Mouse (Mus musculus): ENCODE measurements around the gene Rnf166. TPM values are rescaled to one million over a fixed set of nuclear protein-coding genes. Genes with fewer than 3 reads are reported as not detected.

The Rnf166 gene
- total RNA-seq, 2 experiments from 2014 or later, result 30.4 to 32.6 TPM

- peak; percentile 93 for DNase-seq
- Histone ChIP-seq H3K4me3 (peak overlapping the region; percentile 82), H3K27ac (peak overlapping the region; percentile 94)
- intact Hi-C loops (cut with DNase I), result loop anchor here (5.0 kb wide), 1 partner anchor 172 kb away; no protein-coding TSS in a partner anchor
- TF ChIP-seq CTCF (IDR thresholded peaks at IDR 0.05), result no peak
Observed at GRCm38 (mm10) chr8:122444058-122444748, 31.7 kb downstream of the Rnf166 start.

GRCm38 (mm10) chr8:122443262-122444006 lies 32.4 kb downstream of the Rnf166 start, which contains the start of gene Mvd:
Gene Mvd, minus strand, starts transcription at chr8:122443422.
- H3K27ac ChIP-seq, result peak within 1 kb of the TSS; percentile 94
- peak within 1 kb of the TSS; percentile 82 for H3K4me3 ChIP-seq
- DNase-seq, result peak; percentile 99
- intact Hi-C loops (cut with DNase I), result loop anchor here (5.0 kb wide), 1 partner anchor 171 kb away; no protein-coding TSS in a partner anchor
- TF ChIP-seq CTCF (IDR thresholded peaks at IDR 0.05), result peak; percentile 56

GRCm38 (mm10) chr8:122442781-122443180 lies 33.1 kb downstream of the Rnf166 start:
- intact Hi-C loops (cut with DNase I), result loop anchor here (5.0 kb wide), 1 partner anchor 170 kb away; no protein-coding TSS in a partner anchor
- DNase-seq, result no peak
- peak overlapping the region; percentile 82 for H3K4me3 ChIP-seq
- TF ChIP-seq CTCF (IDR thresholded peaks at IDR 0.05), result no peak
- peak overlapping the region; percentile 94 for H3K27ac ChIP-seq

- peak overlapping the region; percentile 94; the same call in 1 of the 2 replicates for H3K27ac ChIP-seq
Observed at GRCm38 (mm10) chr8:122442356-122442755, 33.5 kb downstream of the Rnf166 start.

GRCm38 (mm10) chr8:122441326-122441725 lies 34.5 kb downstream of the Rnf166 start:
- TF ChIP-seq CTCF (IDR thresholded peaks at IDR 0.05), result no peak
- Histone ChIP-seq H3K4me3 (no peak overlapping the region), H3K27ac (no peak overlapping the region)
- intact Hi-C loops (cut with DNase I), result loop anchor here (5.0 kb wide), 1 partner anchor 169 kb away; no protein-coding TSS in a partner anchor
- no peak for DNase-seq

More at GRCm38 (mm10) chr8:122442356-122442755, 33.5 kb downstream of the Rnf166 start:
- no peak for TF ChIP-seq CTCF (IDR thresholded peaks at IDR 0.05)
- DNase-seq, result no peak
- intact Hi-C loops (cut with DNase I), result loop anchor here (5.0 kb wide), 1 partner anchor 170 kb away; no protein-coding TSS in a partner anchor
- peak overlapping the region; percentile 82 for H3K4me3 ChIP-seq

- DNase-seq, result no peak
- intact Hi-C loops (cut with DNase I), result no loop called here
- no peak for TF ChIP-seq CTCF (IDR thresholded peaks at IDR 0.05)
Observed at GRCm38 (mm10) chr8:122439336-122439735, 36.5 kb downstream of the Rnf166 start.

GRCm38 (mm10) chr8:122437708-122438331 lies 38.0 kb downstream of the Rnf166 start:
- no peak overlapping the region for H3K4me3 ChIP-seq
- no peak for TF ChIP-seq CTCF (IDR thresholded peaks at IDR 0.05)
- H3K27ac ChIP-seq, result no peak overlapping the region
- DNase-seq, result no peak
- intact Hi-C loops (cut with DNase I), result no loop called here

More at GRCm38 (mm10) chr8:122439336-122439735, 36.5 kb downstream of the Rnf166 start:
- H3K27ac ChIP-seq, result no peak overlapping the region
- no peak overlapping the region for H3K4me3 ChIP-seq

- no peak for DNase-seq
- H3K4me3 ChIP-seq, result no peak overlapping the region
- intact Hi-C loops (cut with DNase I), result no loop called here
- no peak for TF ChIP-seq CTCF (IDR thresholded peaks at IDR 0.05)
- H3K27ac ChIP-seq, result no peak overlapping the region
Observed at GRCm38 (mm10) chr8:122436586-122437125, 39.2 kb downstream of the Rnf166 start.

- intact Hi-C loops (cut with DNase I), result no loop called here
- TF ChIP-seq CTCF (IDR thresholded peaks at IDR 0.05), result no peak
- no peak overlapping the region for H3K4me3 ChIP-seq
- no peak overlapping the region for H3K27ac ChIP-seq
- DNase-seq, result no peak
Observed at GRCm38 (mm10) chr8:122436146-122436545, 39.7 kb downstream of the Rnf166 start.

- intact Hi-C loops (cut with DNase I), result no loop called here
- peak; percentile 54 for TF ChIP-seq CTCF (IDR thresholded peaks at IDR 0.05)
- no peak for DNase-seq
- Histone ChIP-seq H3K27ac (no peak overlapping the region), H3K4me3 (no peak overlapping the region)
Observed at GRCm38 (mm10) chr8:122435375-122435774, 40.5 kb downstream of the Rnf166 start.

GRCm38 (mm10) chr8:122433269-122433905 lies 42.5 kb downstream of the Rnf166 start:
- Histone ChIP-seq H3K27ac (peak overlapping the region; percentile 85), H3K4me3 (peak overlapping the region; percentile 85)
- no peak for DNase-seq
- peak; percentile 21; the same call in 1 of the 2 replicates for TF ChIP-seq CTCF (IDR thresholded peaks at IDR 0.05)
- intact Hi-C loops (cut with DNase I), result no loop called here

Measured in gastrocnemius, adult 2 months (tissue).